Mouse (Mus musculus) liver, embryonic 14.5 days (tissue): ENCODE data around the gene Pgpep1. TPM values are rescaled to one million over a fixed set of nuclear protein-coding genes. Genes with fewer than 3 reads are reported as not detected.
A peak's percentile ranks its signal among the peaks of the same experiment; 100 is the strongest.

Source experiments
- ATAC-seq: fragments of 200-750 bp; cut with Nextera tagmentation; 2 replicates; pipeline ENCODE4 v1.8.0; 2017; ENCODE audit warnings: moderate number of reproducible peaks, mild to moderate bottlenecking, moderate library complexity; ENCODE audit not compliant: insufficient read depth
- DNase-seq, 3 experiments: peaks; one replicate each; pipeline ENCODE4 v3.0.0-alpha.2; 2012 to 2013; ENCODE audit warnings: low read depth in 3 of 3, low spot score in 3 of 3
- H3K27ac ChIP-seq: fragments of 300-500 bp; sonication (generic); 2 replicates; pipeline ENCODE4 v1.5.1; 2014; ENCODE audit warnings: moderate library complexity, mild to moderate bottlenecking, control low read depth, inconsistent platforms
- H3K27me3 ChIP-seq: fragments of 300-500 bp; sonication (generic); 2 replicates; pipeline ENCODE4 v1.6.1; 2014; ENCODE audit warnings: mild to moderate bottlenecking, low read length, moderate library complexity; ENCODE audit not compliant: control insufficient read depth, insufficient read depth
- H3K36me3 ChIP-seq: fragments of 300-500 bp; sonication (generic); replicated peaks from 2 replicates; pipeline ENCODE4 v1.6.1; 2014; ENCODE audit warnings: low read depth; ENCODE audit not compliant: control insufficient read depth, insufficient read depth
- H3K4me1 ChIP-seq, 2 experiments: fragments of 200-500 bp in 1 of 2; fragments of 300-500 bp in 1 of 2; sonication (generic) in 1 of 2; replicated peaks; 2 replicates each; pipeline ENCODE4 v1.6.1; 2012 to 2014; ENCODE audit warnings: antibody characterized with exemption in 1 of 2, inconsistent platforms in 1 of 2, low read length in 1 of 2; ENCODE audit not compliant: control insufficient read depth in 2 of 2, insufficient read depth in 2 of 2
- H3K4me2 ChIP-seq: fragments of 300-500 bp; sonication (generic); 2 replicates; pipeline ENCODE4 v1.6.1; 2014; ENCODE audit warnings: low read depth, mild to moderate bottlenecking, control low read depth, moderate library complexity
- H3K4me3 ChIP-seq, 2 experiments: fragments of 200-500 bp in 1 of 2; fragments of 300-500 bp in 1 of 2; sonication (generic) in 1 of 2; 2 replicates each; pipeline ENCODE4 v1.5.1; 2012 to 2014; ENCODE audit warnings: low read depth in 2 of 2, low read length in 2 of 2, mild to moderate bottlenecking in 2 of 2, control low read depth in 1 of 2, inconsistent platforms in 1 of 2, moderate library complexity in 1 of 2; ENCODE audit not compliant: insufficient read depth in 1 of 2
- H3K9ac ChIP-seq: fragments of 300-500 bp; sonication (generic); replicated peaks from 2 replicates; pipeline ENCODE4 v1.6.1; 2014; ENCODE audit warnings: mild to moderate bottlenecking, control low read depth, moderate library complexity
- H3K9me3 ChIP-seq: fragments of 300-500 bp; sonication (generic); 2 replicates; pipeline ENCODE4 v1.6.1; 2016; ENCODE audit warnings: low read length, mixed read lengths; ENCODE audit not compliant: control insufficient read depth
- CTCF ChIP-seq: IDR thresholded peaks from 2 replicates; pipeline ENCODE4 v1.5.1; 2016; ENCODE audit warnings: antibody characterized with exemption, low read depth, control low read depth
- EP300 ChIP-seq: IDR thresholded peaks from 2 replicates; pipeline ENCODE4 v1.6.1; 2016; ENCODE audit warnings: antibody characterized with exemption, low read depth
- WGBS: fragments of 180-500 bp; shearing (Covaris S2); extraction: QIAGEN DNeasy Blood & Tissue Kit; methylation state at CpG from one replicate; pipeline ENCODE4 v1.1.7; 2014; ENCODE audit not compliant: insufficient replicate concordance; 5-methylcytosine and 5-hydroxymethylcytosine counted together
- polyA plus RNA-seq, 2 experiments: library from polyadenylated mRNA; depleted of rRNA in 1 of 2; stranded (reverse) in 1 of 2; unstranded in 1 of 2; fragments of >200 nt; fragmentation: Nextera tagmentation in 1 of 2; extraction: Ambion mirVana in 1 of 2; gene quantifications; 2 replicates each; pipeline versions ENCODE4 v1.2.1 to v1.2.3; 2012 to 2014

Pgpep1 gene
- polyA plus RNA-seq, 2 experiments = 8.6 to 19.8 TPM

GRCm38 (mm10) chr8:70599507-70600290 is 60.5 kb downstream of the Pgpep1 start:
- H3K36me3 ChIP-seq = peaks cover 5% of the 10 kb centered on the region; the same call in 1 of the 2 replicates
- ATAC-seq = no peak
- no peak overlapping the region for H3K4me3 ChIP-seq
- H3K9ac ChIP-seq = no peak overlapping the region
- no peak for TF ChIP-seq EP300
- TF ChIP-seq CTCF = no peak
- no peak for DNase-seq
- no peaks in the 10 kb centered on the region for H3K27me3 ChIP-seq
- no peak overlapping the region for H3K27ac ChIP-seq
- H3K4me1 ChIP-seq = peaks cover 11 to 16% of the 10 kb centered on the region in 2 experiments
- WGBS = 81% methylated on average over 12 of the region's 12 CpGs
- no peak overlapping the region for H3K4me2 ChIP-seq
- no peaks in the 10 kb centered on the region for H3K9me3 ChIP-seq

GRCm38 (mm10) chr8:70598722-70599121 is 61.5 kb downstream of the Pgpep1 start:
- WGBS = 64% methylated on average over 10 of the region's 10 CpGs
- peaks cover 13 to 17% of the 10 kb centered on the region in 2 experiments for H3K4me1 ChIP-seq

GRCm38 (mm10) chr8:70598283-70598682 is 61.9 kb downstream of the Pgpep1 start:
- Histone ChIP-seq H3K4me3 (peak overlapping the region in 1 of 2 experiments; percentile 21; a peak in 1 of 4 replicates), H3K27ac (no peak overlapping the region), H3K9me3 (no peaks in the 10 kb centered on the region), H3K9ac (no peak overlapping the region), H3K36me3 (peaks cover 5% of the 10 kb centered on the region; the same call in 1 of the 2 replicates), H3K27me3 (no peaks in the 10 kb centered on the region), H3K4me2 (peak overlapping the region; percentile 47), H3K4me1 (peaks cover 16 to 22% of the 10 kb centered on the region in 2 experiments)
- no peak for DNase-seq
- WGBS = 32% methylated on average over 29 of the region's 29 CpGs
- ATAC-seq = no peak
- TF ChIP-seq EP300 (no peak), CTCF (peak; percentile 89)

More at GRCm38 (mm10) chr8:70598722-70599121, 61.5 kb downstream of the Pgpep1 start:
- no peaks in the 10 kb centered on the region for H3K27me3 ChIP-seq
- ATAC-seq (no peak), DNase-seq (no peak)
- no peak overlapping the region; the same call in 1 of the 2 replicates for H3K4me2 ChIP-seq
- no peak overlapping the region for H3K4me3 ChIP-seq
- TF ChIP-seq EP300 = no peak
- TF ChIP-seq CTCF = peak; percentile 34; the same call in 1 of the 2 replicates
- H3K9me3 ChIP-seq = no peaks in the 10 kb centered on the region
- H3K9ac ChIP-seq = no peak overlapping the region
- no peak overlapping the region for H3K27ac ChIP-seq
- peaks cover 5% of the 10 kb centered on the region; the same call in 1 of the 2 replicates for H3K36me3 ChIP-seq

- Histone ChIP-seq H3K9ac (no peak overlapping the region), H3K36me3 (peaks cover 3% of the 10 kb centered on the region; the same call in 1 of the 2 replicates), H3K27me3 (no peaks in the 10 kb centered on the region), H3K4me2 (peak overlapping the region; percentile 47), H3K4me3 (peak overlapping the region in 1 of 2 experiments; percentile 21; a peak in 2 of 4 replicates), H3K4me1 (peaks cover 16 to 22% of the 10 kb centered on the region in 2 experiments), H3K9me3 (no peaks in the 10 kb centered on the region), H3K27ac (no peak overlapping the region)
- WGBS = 61% methylated on average over 68 of the region's 68 CpGs
- TF ChIP-seq CTCF (no peak), EP300 (no peak)
- DNase-seq (no peak), ATAC-seq (no peak)
These were observed 62.5 kb downstream of the Pgpep1 start for GRCm38 (mm10) chr8:70597417-70598272.
